In genomic region chr4:57175329-57175728, GRCm38 (mm10) we compare ENCODE assay signal across 17 mouse cellular contexts. TPM values are rescaled to one million over a fixed set of nuclear protein-coding genes. Genes with fewer than 3 reads are reported as not detected.
DNase-seq lines count a peak whose midpoint lies in the region; ATAC-seq and TF ChIP-seq lines count a peak whose summit lies in the region.
"Had no signal": no experiment of that assay in that cellular context is flagged by ENCODE, and none has a peak within 500 bp of the region (broad histone marks: within the 10 kb centered on the region; RNA-seq: fewer than 3 reads in every experiment).

No protein-coding gene starts in this region.

- H3K9me3 ChIP-seq in heart, embryonic 15.5 days (replicated peaks), result no peaks in the 10 kb centered on the region
- H3K9me3 ChIP-seq in lung, embryonic 16.5 days (ENCODE audit: control insufficient read depth, low read length), result no peaks in the 10 kb centered on the region
- H3K9me3 ChIP-seq: lung, embryonic 15.5 days; midbrain, embryonic 12.5 days had no signal

- 0 out of 2 replicates have a peak, but pooled peaks have one; percentile 11 for ATAC-seq in heart, embryonic 15.5 days (replicated peaks; ENCODE audit: insufficient number of reproducible peaks, insufficient read depth, low FRiP score, low read depth)
- peak; percentile 59 for ATAC-seq in lung, embryonic 16.5 days (ENCODE audit: low read depth)
- ATAC-seq: hindbrain, embryonic 16.5 days had no signal

- peaks cover 13% of the 10 kb centered on the region for H3K4me1 ChIP-seq in heart, embryonic 15.5 days (replicated peaks)
- no peaks in the 10 kb centered on the region for H3K4me1 ChIP-seq in heart, adult 2 months (ENCODE audit: control insufficient read depth, insufficient read depth, low read length)
- H3K4me1 ChIP-seq in lung, embryonic 16.5 days (replicated peaks; ENCODE audit: control insufficient read depth, insufficient read depth, low read length), result peaks cover 6% of the 10 kb centered on the region
- no peaks in the 10 kb centered on the region for H3K4me1 ChIP-seq in lung, adult 2 months (ENCODE audit: control insufficient read depth, insufficient read depth, low read length)

- TF ChIP-seq EP300 in heart, adult 2 months (IDR thresholded peaks at IDR 0.05; ENCODE audit: insufficient read depth, low read depth, low read length), result no peak

- no peak overlapping the region for H3K9ac ChIP-seq in heart, embryonic 15.5 days
- H3K9ac ChIP-seq in heart, adult 2 months (ENCODE audit: low read depth, low read length), result no peak overlapping the region
- no peak overlapping the region for H3K9ac ChIP-seq in lung, embryonic 16.5 days (ENCODE audit: low read length)
- H3K9ac ChIP-seq: lung, embryonic 15.5 days; midbrain, embryonic 12.5 days had no signal

- intact Hi-C loops in heart, adult 2 months (cut with DNase I), result no loop called here
- intact Hi-C loops in left cerebral cortex, adult 2 months (cut with DNase I), result no loop called here

- no peaks in the 10 kb centered on the region for H3K79me2 ChIP-seq in heart, adult 2 months (replicated peaks; ENCODE audit: control insufficient read depth, insufficient read depth, low read length)

- WGBS in heart, embryonic 15.5 days, result 52% methylated on average over 10 of the region's 10 CpGs
- 45% methylated on average over 10 of the region's 10 CpGs for WGBS in heart, adult 2 months
- 44% methylated on average over 10 of the region's 10 CpGs for WGBS in lung, embryonic 16.5 days
- WGBS in lung, adult 2 months, result 45% methylated on average over 10 of the region's 10 CpGs

- peak; percentile 6 for DNase-seq in adrenal gland, adult 2 months
- DNase-seq in adrenal gland, postnatal 4 days (ENCODE audit: low spot score in 2 of 2), result no peak
- no peak for DNase-seq in heart, adult 2 months
- no peak for DNase-seq in lung, adult 2 months
- DNase-seq in ovary, adult 18-20 months (ENCODE audit: low spot score), result no peak
- DNase-seq in left cerebral cortex, adult 2 months (ENCODE audit: extremely low spot score in 1 of 2, low spot score in 2 of 2), result no peak
- DNase-seq: adrenal gland, postnatal 10 days; cerebellum, adult 9-10 months; gastrocnemius, postnatal 25 days; right cerebral cortex, adult 18-20 months; thymus, postnatal 14 days had no signal

- TF ChIP-seq POLR2A in heart, adult 2 months (IDR thresholded peaks at IDR 0.05; ENCODE audit: insufficient read depth, low read depth, low read length), result no peak
- TF ChIP-seq POLR2A in lung, adult 2 months (IDR thresholded peaks at IDR 0.05; ENCODE audit: borderline replicate concordance, extremely low read depth, low read depth, low read length), result no peak

- no peaks in the 10 kb centered on the region for H3K36me3 ChIP-seq in heart, embryonic 15.5 days
- H3K36me3 ChIP-seq in heart, adult 2 months (ENCODE audit: control insufficient read depth, insufficient read depth, low read length), result no peaks in the 10 kb centered on the region
- H3K36me3 ChIP-seq in lung, embryonic 16.5 days (ENCODE audit: control insufficient read depth, insufficient read depth, low read length), result no peaks in the 10 kb centered on the region
- H3K36me3 ChIP-seq: lung, embryonic 15.5 days; midbrain, embryonic 12.5 days had no signal

- TF ChIP-seq CTCF in heart, adult 2 months (IDR thresholded peaks at IDR 0.05), result no peak
- TF ChIP-seq CTCF in lung, adult 2 months (IDR thresholded peaks at IDR 0.05; ENCODE audit: insufficient read depth, low read length), result no peak
- TF ChIP-seq CTCF in left cerebral cortex, adult 2 months (IDR thresholded peaks at IDR 0.05), result no peak

- H3K4me2 ChIP-seq in heart, embryonic 15.5 days, result no peak overlapping the region
- H3K4me2 ChIP-seq in lung, embryonic 16.5 days (ENCODE audit: low read depth, low read length), result no peak overlapping the region
- H3K4me2 ChIP-seq: lung, embryonic 15.5 days; midbrain, embryonic 12.5 days had no signal

- H3K27me3 ChIP-seq in heart, embryonic 15.5 days, result no peaks in the 10 kb centered on the region
- no peaks in the 10 kb centered on the region for H3K27me3 ChIP-seq in heart, adult 2 months (ENCODE audit: control insufficient read depth, insufficient read depth, low read length)
- no peaks in the 10 kb centered on the region for H3K27me3 ChIP-seq in lung, embryonic 16.5 days (ENCODE audit: control insufficient read depth, insufficient read depth, low read depth, low read length)
- H3K27me3 ChIP-seq: lung, embryonic 15.5 days; midbrain, embryonic 12.5 days had no signal

- no peak overlapping the region for H3K27ac ChIP-seq in heart, embryonic 15.5 days
- H3K27ac ChIP-seq in heart, adult 2 months, result no peak overlapping the region
- H3K27ac ChIP-seq in lung, embryonic 16.5 days (ENCODE audit: low read length), result no peak overlapping the region
- no peak overlapping the region for H3K27ac ChIP-seq in left cerebral cortex, adult 2 months
- H3K27ac ChIP-seq: lung, embryonic 15.5 days; midbrain, embryonic 12.5 days had no signal

- no peak overlapping the region for H3K4me3 ChIP-seq in heart, embryonic 15.5 days
- no peak overlapping the region for H3K4me3 ChIP-seq in heart, adult 2 months
- no peak overlapping the region for H3K4me3 ChIP-seq in lung, embryonic 16.5 days (ENCODE audit: low read length)
- no peak overlapping the region for H3K4me3 ChIP-seq in lung, adult 2 months (replicated peaks; ENCODE audit: extremely low read depth, low read depth, low read length)
- no peak overlapping the region for H3K4me3 ChIP-seq in left cerebral cortex, adult 2 months
- H3K4me3 ChIP-seq: lung, embryonic 15.5 days; midbrain, embryonic 12.5 days; myocyte had no signal

RNA-seq across cellular contexts. Expression of gene Epb41l4b, which starts 32.1 kb away (rescaled TPM):
- total RNA-seq in adrenal gland, adult 2 months (2021), result 1 to 10 TPM; 2.2 to 3.8 TPM
- 0.42 and 0.74 TPM in 2 replicates for polyA plus RNA-seq in adrenal gland, adult 2 months (2012; rRNA removed)
- 1 to 10 TPM; 7.6 to 8.1 TPM for total RNA-seq in adrenal gland, postnatal 4 days (2021)
- polyA plus RNA-seq in heart, embryonic 15.5 days (2015; fragmentation: Nextera tagmentation; extraction: Ambion mirVana), result 0.31 and 1.1 TPM in 2 replicates
- total RNA-seq in heart, adult 2 months (2021), result 1 to 10 TPM; 2.6 to 3.0 TPM
- 1.9 and 2.3 TPM in 2 replicates for polyA plus RNA-seq in heart, adult 2 months (2012; rRNA removed)
- 1.4 and 1.9 TPM in 2 replicates for polyA plus RNA-seq in lung, embryonic 16.5 days (2015; fragmentation: Nextera tagmentation; extraction: Ambion mirVana)
- 23.8 and 28.9 TPM in 2 replicates for polyA plus RNA-seq in lung, adult 2 months (2012; rRNA removed)
- total RNA-seq in left cerebral cortex, adult 2 months (2021), result 10 to 100 TPM; 37.7 to 42.8 TPM
